Mouse (Mus musculus): Measurements from ENCODE around the gene Limk2.

Limk2 gene

DNA sequence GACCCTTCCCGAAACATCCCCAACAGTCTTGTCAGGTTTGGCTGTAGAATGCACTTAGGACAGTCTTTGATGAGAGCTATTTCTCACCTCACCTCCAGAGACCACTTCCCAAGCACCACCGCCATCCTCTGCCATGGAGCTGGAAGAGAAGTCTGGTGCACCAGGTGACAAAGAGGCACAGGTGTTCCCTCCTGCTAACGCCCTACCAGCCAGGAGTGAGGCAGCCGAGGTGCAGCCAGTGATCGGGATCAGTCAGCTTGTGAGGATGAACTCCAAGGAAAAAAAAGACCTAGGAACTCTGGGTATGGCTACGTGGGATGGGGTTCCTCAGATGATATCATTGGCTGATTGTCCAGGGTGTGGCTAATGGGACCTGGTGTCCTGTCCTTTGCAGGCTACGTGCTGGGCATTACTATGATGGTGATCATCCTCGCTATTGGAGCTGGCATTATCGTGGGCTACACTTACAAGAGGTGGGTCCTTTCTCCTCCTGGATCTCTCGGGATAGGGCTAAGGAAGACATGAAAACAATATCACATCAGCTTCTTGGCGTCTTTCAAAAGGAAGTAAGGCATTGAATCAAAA is 75.8 kb downstream of the Limk2 start:
- no peak for DNase-seq (ENCODE audit: low spot score)

DNA sequence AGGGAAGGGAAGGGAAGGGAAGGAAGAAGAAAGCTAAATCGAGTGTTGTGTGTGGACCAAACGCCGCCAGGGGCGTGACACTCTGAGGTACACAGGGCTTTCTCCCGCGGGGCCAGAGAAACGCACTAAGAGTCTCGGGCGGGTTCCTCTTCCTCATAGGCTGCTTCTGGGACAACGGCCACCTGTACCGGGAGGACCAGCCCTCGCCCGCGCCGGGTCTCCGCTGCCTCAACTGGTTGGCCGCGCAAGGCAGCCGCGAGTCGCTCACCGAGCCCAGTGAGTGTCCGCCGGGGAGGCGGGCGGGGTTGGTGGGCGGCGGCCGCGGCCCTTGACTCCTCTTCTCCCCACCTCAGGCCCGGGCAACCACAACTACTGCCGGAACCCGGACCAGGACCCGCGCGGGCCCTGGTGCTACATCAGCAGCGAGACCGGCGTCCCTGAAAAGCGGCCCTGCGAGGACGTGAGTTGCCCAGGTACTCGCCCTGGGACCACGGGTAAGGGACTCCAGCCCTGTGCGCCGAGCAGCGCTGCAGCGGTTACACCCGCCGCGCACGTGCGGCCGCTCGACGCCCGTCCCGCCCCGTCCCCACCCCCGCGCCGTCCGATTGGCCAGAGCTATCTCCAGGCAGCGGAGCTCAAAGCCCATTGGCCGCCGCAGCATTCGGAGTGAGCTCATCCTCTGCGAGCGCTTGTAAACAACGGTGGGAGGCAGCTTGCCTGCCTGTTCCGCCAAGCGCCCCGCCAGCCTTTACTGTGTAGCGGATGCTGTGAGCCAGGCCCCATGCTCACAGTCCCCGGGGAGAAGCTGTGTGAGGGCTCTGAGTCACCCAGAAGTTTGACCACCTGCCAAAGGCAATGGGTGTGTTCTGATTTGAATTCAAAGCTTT is 77.0 kb downstream of the Limk2 start:
- DNase-seq (ENCODE audit: low spot score) = peak; percentile 94

DNA sequence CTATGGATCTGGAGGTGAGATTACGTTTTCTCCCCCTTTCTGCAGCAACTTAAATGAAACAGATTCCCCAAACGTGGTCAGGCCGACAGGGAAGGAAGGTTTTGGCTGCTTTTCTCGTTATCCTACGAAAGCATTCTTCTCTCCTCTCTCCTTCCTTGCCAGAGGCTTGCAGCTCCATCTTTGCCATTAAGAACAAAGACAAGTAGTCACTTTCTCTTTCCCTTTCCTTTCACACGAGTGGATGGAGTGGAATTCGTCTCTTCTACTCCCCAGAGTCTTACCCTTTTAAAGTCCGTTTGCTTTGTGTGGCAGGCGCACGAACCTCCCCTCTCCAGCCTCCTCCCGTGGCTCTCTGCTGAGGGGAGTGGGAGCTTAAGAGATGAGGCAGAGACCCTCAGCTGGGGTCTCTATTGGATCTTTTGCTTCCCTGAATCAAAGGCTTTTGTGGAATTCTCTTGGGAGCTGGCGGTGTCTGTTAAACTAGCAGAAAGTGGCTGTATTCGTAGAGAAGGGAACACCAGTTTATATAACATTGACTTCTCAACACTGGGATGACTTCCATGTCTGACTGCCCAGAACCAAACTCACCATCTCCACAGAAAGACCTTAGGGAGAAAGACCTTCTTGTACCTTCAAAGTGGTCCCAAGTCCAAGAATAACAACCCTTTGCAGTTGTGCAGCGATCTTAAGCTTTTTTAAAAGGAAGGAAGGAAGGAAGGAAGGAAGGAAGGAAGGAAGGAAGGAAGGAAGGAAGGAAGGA is 77.8 kb downstream of the Limk2 start:
- DNase-seq (ENCODE audit: low spot score) = no peak

DNA sequence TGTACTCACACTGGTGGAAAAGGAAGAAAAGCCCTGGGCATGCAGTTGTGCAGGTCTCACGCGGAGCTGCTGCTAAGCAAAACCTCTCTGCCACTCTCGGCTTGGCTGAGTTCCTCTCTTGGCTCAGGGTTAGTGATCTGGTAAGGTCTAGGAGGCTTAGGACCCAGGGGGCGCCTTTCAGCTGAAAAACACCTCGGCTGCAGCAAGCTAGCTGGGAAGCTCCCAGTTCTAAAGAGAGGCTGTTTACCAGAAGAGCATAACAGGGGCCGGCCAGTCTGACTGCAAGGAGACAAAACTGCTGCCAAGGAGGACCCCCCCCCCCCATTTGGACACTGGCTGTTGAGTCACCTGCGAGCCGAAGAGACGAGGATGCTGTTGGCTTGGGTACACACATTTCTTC is 78.4 kb downstream of the Limk2 start:
- peak; percentile 60 for DNase-seq (ENCODE audit: low spot score)

DNA sequence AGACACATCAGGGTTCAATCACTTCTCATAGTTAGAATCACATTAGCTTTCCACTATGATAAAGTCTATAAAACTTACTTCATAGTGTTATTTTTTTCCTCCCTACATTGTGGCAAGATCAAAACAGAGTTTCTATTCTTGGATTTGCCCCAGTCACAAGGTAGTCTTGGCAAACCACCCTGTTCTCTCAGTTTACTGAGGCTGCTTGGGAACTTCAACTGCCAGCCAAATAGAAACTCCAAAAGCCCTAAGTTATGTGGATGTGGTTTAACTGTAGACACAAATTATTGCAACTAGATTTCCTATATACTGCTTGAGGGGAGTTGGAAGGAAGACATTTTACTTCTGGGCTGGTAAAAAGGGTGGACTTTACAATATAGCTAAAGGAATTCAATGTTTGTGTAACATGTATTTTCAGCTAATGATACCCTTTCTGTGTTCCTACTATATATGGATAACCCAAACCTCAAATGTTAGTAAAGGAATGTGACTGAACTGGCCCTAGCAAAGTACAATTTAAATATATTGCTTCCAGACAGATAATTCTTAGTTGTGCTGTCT is 79.0 kb downstream of the Limk2 start, which contains the start of gene Pik3ip1:
Gene Pik3ip1, plus strand, starts transcription at position 511 of the 561 bp plus-strand sequence.
- no peak for DNase-seq (ENCODE audit: low spot score)

DNA sequence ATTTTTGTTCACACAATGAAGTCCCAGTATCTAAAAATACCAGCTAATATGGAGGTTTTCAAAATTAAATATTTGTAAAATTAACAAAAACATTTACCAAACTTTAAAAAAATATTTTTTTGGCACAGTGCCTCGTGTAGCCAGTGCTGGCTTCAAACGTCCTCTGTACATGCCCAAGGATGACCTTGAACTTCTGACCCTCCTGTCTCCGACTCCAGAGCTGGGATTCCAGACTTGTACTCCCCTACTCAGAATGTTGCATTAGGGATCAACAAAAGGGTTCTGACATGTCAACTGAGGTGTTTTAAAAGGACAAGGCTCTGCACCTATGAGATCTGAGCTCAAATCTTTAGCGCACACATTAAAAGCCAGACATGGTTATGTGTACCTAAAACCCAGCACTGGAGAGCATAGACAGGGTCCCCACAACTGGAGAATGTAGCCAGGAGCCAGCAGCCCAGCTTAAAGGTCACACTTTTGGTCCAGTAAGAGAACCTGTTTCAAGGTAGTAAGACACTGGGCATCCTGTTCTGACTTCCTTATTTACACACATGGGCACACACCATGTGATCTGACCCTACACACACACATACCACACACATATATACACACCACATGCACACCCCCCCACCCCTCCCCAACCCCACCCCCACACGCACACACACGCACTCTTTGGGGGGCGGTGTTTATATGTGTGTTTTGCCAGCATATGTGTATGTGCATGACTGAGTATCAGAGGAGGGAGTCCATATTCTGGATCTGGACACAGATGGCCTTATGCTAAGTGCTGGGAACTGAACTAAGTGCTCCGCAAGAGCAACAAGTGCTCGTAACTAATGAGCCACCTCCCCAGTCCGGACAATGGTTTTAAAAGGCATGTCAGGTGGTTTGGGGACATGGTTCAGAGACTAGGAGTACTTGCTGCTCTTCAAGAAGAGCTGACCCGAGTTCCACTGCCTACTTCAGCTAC is 79.9 kb downstream of the Limk2 start:
- no peak for DNase-seq (ENCODE audit: low spot score)

DNA sequence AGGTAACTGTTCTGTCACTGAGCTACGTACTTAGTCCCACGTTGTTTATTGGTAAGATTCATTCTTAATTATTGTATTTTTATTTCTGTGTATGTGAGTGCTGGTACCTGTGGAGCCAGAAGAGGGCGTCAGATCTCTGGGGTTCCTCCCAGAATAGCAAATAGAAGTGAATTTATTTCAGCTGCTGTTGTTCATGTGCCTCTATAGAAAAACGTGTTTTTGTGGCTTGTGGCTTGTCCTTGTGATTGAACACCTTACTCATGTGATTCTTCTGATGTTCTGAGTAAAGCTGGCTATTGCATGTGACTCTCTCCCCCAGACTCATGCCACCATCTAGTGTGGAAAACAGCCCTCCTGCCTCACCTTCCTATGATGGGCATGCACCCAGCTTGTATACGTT is 80.7 kb downstream of the Limk2 start:
- DNase-seq (ENCODE audit: low spot score) = no peak

DNA sequence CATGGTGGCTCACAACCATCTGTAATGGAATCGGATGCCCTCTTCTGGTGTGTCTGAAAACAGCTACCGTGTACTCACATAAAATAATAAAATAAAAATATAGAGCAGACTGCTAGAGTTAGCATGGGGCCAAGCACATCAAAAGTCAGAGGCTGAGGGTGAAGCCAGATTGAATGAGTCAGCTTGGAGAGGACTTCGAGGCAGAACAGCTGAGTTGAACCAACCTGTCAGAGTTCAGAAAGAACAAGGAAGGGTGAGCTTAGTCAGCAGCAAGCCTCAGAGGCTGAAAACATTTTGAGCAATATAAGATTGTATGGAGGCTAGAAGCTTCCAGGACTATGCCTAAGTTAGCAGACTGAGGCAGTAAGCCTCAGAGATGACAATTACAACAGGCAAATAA is 90.7 kb downstream of the Limk2 start:
- DNase-seq (ENCODE audit: low spot score) = no peak

DNA sequence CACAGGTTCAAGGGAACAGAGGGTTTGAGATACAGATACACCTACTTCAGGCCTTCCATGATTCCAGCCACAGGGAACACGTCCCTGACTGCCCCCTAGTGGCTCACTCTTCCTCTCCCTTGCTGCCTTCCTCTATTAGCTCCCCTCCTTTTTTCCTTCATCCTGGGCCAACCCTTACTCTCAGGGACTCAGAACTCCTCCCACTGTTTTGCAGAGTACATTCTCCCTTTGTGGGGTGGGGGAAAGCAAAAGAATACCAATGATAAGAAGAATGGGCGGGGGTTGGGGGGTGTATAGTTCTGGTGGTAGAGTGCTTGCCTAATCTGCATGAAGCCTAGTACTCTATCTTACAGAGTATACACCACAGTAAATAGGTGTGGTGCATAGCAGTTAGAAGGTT is 94.8 kb downstream of the Limk2 start:
- peak; percentile 55 for DNase-seq (ENCODE audit: low spot score)

DNA sequence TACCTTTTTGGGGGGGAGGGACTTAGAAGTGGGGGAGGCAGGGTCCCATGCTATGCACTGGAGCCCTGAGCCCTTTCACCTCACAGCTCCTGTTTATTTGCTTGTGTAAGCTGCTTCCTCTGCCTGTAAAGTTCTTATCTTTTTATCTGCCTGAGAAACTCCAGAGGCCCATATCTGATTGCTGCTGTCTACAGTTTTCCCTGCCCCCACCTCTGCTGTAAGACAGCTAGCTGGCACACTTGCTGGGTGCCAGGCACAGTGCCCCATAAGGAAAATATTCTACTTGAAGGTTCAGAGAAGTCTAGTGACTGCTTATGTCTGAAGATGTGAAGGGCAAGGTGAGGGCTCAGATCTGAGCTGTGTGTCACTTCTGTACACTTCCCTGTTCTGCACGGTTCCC is 95.7 kb downstream of the Limk2 start:
- DNase-seq (ENCODE audit: low spot score) = peak; percentile 48

DNA sequence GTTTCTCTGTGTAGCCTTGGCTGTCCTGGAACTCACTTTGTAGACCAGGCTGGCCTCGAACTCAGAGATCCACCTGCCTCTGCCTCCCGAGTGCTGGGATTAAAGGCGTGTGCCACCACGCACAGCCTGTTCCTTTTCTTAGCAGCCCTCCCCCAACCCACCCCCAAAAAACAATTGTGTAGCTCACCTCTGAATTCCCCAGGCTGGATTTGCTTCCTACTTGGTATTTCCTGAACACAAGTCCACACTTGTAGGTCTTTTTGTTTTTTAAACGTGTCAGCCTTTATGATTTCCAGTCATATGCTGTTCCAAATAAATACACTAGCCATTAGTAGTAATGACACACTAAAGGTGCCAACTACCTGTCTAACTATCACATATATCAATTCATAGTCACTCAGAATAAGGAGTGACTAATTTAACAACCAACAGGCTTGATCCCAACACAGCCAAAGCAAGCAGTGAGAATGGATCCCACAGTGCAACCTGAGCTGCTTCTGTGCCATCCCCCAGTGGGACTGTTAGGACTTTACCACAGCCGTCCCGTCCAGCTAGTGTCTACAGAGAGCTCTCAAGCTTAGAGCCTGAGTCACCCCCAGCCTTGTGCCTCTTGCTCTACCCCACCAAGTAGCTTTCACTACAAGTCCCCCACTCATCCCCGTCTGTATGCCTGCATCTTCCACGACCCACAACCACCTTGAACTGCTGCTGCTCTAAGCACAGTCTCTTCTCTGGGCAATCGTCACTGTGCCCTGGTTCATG is 97.2 kb downstream of the Limk2 start:
- DNase-seq (ENCODE audit: low spot score) = no peak

DNA sequence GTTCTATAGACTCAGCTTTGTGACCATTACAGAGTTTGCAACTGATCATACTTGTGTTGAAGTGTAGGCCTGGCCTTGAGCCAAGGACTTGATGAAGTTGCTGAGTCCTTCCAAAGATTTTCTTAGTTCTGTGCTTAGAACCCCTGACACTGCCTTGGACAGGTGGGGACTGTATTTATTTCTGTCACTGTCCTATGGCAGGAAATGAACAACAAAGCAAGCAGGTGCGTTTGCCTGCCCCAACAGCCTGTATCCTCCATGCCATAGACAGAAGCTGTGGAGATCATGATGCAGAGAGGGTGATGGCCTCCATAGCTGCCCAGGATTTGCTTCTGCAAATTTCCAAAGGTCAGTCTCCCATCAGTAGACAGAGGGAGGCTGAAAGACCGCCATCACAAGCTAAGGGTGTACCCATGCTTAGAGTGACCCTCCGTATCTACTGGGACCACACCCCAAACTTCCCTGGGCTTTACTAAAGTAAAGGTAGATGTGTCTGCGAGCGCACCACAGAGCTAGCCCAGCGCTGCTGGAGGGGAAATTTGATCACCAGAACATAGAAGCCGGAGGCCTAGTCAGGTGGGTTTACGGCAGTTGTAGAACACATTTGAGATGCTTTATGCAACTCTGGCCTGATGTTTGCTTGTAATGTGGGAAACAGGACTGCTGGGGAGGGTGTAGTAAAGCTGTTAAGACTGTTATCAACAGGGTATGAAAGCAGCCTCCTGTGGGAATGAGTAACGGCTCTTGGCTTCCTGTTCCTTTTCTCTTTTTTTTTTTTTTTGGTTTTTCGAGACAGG is 98.0 kb downstream of the Limk2 start:
- DNase-seq (ENCODE audit: low spot score) = no peak

DNA sequence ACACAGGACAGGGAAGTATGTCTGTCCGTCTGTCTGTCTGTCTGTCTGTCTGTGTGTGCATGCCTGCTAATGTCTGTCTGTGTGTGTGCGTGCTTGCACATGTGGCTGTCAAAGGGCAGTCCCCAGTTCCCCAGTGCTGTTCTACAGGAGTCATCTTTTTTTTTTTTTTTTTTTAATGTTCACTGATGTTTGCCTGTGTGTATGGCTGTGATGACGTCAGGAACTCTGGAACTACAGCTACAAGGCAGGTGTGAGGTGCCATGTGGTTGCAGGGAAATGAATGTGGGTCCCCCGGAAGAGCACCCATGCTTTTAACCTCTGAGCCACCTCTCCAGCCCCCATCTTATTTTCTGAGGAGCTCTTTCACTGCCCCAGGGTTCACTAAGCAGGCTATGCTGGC is 99.1 kb downstream of the Limk2 start:
- DNase-seq (ENCODE audit: low spot score) = no peak

DNA sequence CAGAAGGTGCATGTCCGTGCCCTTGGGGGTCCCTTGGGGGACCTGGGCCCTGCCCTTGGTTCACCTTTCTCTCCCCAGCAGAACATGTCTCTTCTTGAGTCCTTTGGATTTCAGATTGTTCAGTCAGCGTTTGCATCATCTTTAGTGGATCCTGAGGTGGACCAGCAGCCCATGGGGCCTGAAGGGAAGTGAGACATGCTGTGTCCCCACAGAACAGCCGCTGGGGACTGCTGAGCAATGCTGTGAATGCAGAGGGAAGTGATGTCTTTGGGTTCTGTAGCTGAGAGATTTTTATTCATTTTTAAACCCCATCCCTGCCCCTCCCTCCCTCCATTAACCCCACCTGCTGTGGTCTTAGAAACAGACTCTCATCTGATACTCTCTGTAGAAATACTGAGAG is 101.1 kb downstream of the Limk2 start:
- no peak for DNase-seq (ENCODE audit: low spot score)

DNA sequence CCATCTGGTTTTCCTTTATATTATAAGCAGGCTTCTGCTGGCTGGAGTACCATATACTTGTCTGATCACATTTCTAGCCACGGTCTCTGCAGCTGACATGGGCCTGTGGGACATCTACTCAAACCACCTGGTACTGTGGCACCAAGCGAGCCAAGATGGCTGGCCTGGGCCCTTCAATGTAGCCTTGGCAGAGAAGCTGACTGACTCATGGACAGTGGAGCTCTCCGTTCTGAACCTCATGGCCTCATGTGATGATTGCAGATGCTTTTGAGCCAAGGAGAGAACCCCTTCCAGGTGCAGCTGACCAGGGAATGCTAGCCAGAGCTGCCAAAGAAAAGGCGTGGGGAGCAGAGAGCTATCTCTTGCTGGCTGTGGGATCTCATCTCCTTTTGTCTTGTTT is 103.2 kb downstream of the Limk2 start:
- DNase-seq (ENCODE audit: low spot score) = no peak

DNA sequence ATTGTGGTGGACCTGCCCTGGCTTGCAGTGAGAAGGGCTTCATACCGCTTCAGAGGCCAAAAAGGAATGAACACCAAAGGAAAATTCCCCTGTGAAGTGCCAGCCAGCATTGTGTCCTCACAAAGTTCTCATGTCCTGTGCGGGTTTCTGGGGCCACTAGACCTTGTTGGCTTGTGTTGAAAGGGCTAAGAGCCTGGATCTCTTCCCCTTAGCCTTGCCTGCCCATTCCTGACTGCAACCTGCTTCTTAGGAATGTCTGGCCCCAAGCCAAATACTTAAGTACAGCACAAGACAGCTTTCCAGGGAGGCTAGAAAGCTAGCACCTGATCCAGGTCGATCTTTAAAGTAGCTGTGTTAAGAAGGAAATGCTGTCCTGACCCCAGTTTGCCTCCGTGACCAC is 106.2 kb downstream of the Limk2 start:
- DNase-seq (ENCODE audit: low spot score) = peak; percentile 20

DNA sequence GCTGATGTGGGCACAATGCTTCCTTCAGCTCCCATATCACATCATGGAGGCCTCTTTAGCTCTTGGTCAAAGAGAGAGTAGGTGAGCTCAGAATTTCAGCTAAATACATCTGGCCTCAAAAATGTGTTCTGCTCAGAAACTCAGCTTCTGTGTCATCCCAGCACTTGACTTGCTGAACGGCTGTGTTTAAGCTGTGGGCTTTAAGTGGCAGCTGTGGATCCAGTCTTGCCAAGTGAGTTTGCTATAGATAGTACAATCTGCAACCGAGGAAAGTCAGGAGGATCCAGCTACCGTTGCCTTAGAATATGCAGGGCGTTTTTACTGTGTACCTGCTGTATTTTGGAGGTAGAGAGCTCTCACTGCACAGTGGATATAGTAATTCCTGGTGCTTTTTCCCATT is 106.6 kb downstream of the Limk2 start:
- DNase-seq (ENCODE audit: low spot score) = no peak

DNA sequence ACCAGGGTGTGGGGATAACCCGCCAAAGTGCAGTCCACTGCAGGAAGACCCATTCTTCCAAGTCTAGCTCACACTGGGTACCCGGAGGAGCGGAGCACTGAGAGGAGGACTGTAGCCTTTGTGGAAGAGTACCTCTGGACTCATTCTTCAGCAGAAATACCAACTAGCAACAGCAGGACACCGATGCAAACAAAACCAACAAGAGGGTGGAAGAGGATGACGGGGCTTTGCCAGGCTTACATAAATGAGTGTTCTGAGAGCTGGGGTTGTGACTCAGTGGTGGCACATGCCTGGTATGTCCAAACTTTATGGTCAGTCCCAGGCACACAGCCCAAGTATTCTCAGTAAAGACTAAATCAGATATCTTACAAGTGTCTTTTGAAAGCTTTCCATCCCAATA is 107.9 kb downstream of the Limk2 start:
- DNase-seq (ENCODE audit: low spot score) = no peak

DNA sequence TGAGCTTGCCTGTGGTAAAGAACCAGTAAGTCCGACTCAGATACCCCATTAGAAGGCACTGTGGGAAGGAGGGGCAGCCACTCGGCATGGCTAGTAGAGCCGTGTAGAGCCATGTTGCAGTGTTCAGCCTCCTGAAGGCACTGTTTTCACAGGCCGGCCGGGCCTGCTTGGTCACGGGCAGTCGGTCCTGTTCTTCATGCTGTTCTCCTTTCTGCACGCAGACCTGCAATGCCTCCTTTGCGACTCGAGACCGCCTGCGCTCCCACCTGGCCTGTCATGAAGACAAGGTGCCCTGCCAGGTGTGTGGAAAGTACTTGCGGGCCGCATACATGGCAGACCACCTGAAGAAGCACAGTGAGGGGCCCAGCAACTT is 110.2 kb downstream of the Limk2 start:
- DNase-seq (ENCODE audit: low spot score) = no peak

Data from yolk sac, embryonic 10.5 days (tissue).